Mouse (Mus musculus) liver, adult 2 months (tissue): ENCODE results near the gene Arhgap44.

ENCODE experiments used
- CTCF ChIP-seq: fragments of 200-500 bp; IDR thresholded peaks from 2 replicates; pipeline ENCODE4 v1.5.1; 2011; ENCODE audit warnings: low read depth, low read length, control low read depth
- POLR2A ChIP-seq: fragments of 200-500 bp; IDR thresholded peaks from 2 replicates; pipeline ENCODE4 v1.6.1; 2011; ENCODE audit warnings: low read length, control low read depth; ENCODE audit not compliant: insufficient read depth; ENCODE audit errors: extremely low read depth

- TF ChIP-seq CTCF = no peak
- TF ChIP-seq POLR2A = no peak
These were observed 123.8 kb downstream of the Arhgap44 start for GRCm38 (mm10) chr11:65038996-65039395.
